Mouse (Mus musculus): ENCODE measurements around the gene Tgfbrap1.

Gene Tgfbrap1

DNA sequence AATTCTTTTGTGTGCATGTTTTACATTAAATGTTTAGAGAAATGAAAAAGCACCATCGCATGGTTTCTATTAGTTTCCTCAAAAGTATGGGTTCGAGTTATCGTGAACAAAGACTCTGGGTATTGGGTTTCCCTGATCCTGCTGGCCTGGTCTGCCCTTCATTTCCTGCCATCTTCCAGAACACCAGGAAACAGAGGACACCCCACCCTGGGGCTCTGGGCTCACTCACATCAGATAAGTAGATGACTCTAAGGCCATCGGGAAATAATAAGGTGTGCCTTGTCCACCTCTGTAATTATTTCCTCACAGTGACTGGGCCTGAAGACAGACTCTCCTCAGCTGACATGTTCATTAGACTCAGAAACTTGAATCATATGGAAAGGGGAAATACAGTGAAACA is 88.0 kb downstream of the Tgfbrap1 start:
- no peak for DNase-seq

GRCm38 (mm10) chr1:43006524-43006923 is 91.9 kb downstream of the Tgfbrap1 start:
- no peak for DNase-seq

- DNase-seq: no peak
Observed at GRCm38 (mm10) chr1:43006051-43006514, 92.4 kb downstream of the Tgfbrap1 start.
